In the genomic region with DNA sequence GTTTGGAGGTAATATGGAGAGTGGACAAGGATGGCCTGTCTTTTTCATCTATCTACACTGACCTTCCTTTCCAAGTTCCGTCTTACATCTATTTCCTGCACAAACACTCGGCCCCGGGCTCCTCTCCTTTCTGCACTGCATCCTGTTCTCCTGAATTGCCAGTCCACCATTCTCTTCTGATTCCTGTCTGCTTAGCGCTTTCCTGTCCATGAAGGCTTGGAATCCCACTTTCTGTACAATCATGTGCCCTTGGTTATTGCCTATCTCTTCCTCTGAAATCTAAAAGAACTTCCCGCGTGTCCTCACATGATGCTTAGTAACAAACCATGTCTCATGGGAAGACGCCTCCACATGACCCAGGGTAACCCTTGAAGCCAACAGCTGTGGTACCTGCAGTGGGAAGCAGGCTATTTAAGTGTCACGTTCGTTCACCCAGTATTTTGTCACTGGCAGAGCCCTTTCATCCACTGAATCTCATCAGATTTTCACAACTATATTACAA, we compare ENCODE assay signal across 9 mouse cellular contexts.
A peak's percentile ranks its signal among the peaks of the same experiment; 100 is the strongest.
DNase-seq lines count a peak whose midpoint lies in the region; ATAC-seq lines count a peak whose summit lies in the region.
"Had no signal": no experiment of that assay in that cellular context is flagged by ENCODE, and none has a peak within 500 bp of the region (broad histone marks: within the 10 kb centered on the region; RNA-seq: fewer than 3 reads in every experiment).

No protein-coding gene starts in this region.

- DNase-seq in kidney, adult 18-20 months = no peak
- DNase-seq in embryonic facial prominence, embryonic 14.5 days (ENCODE audit: low spot score) = no peak
- no peak for DNase-seq in urinary bladder, postnatal 4 days (ENCODE audit: low spot score in 2 of 2)

- WGBS in kidney, embryonic 15.5 days = 49% methylated on average over 9 of the region's 9 CpGs
- WGBS in embryonic facial prominence, embryonic 14.5 days = 67% methylated on average over 9 of the region's 9 CpGs
- WGBS in intestine, embryonic 16.5 days = 60% methylated on average over 9 of the region's 9 CpGs
- under 1% methylated on average over 9 of the region's 9 CpGs for WGBS in macrophage (ENCODE audit: missing documents)

- peak overlapping the region; percentile 44 for H3K4me2 ChIP-seq in kidney, embryonic 15.5 days
- no peak overlapping the region for H3K4me2 ChIP-seq in embryonic facial prominence, embryonic 14.5 days (ENCODE audit: low read depth, low read length)
- H3K4me2 ChIP-seq in intestine, embryonic 16.5 days (ENCODE audit: low read depth, low read length) = peak overlapping the region; percentile 7

- H3K4me3 ChIP-seq in kidney, embryonic 15.5 days (replicated peaks) = no peak overlapping the region
- no peak overlapping the region for H3K4me3 ChIP-seq in embryonic facial prominence, embryonic 14.5 days (ENCODE audit: low read depth, low read length)
- H3K4me3 ChIP-seq in intestine, embryonic 16.5 days (ENCODE audit: low read length) = no peak overlapping the region
- peak overlapping the region; percentile 40; the same call in 1 of the 2 replicates for H3K4me3 ChIP-seq in macrophage (ENCODE audit: inconsistent target)
- H3K4me3 ChIP-seq: forebrain, embryonic 10.5 days had no signal

- no peaks in the 10 kb centered on the region for H3K27me3 ChIP-seq in kidney, embryonic 15.5 days
- H3K27me3 ChIP-seq in embryonic facial prominence, embryonic 14.5 days (replicated peaks; ENCODE audit: control insufficient read depth, insufficient read depth, low read length) = no peaks in the 10 kb centered on the region
- H3K27me3 ChIP-seq in intestine, embryonic 16.5 days (replicated peaks; ENCODE audit: control insufficient read depth, insufficient read depth, low read length) = no peaks in the 10 kb centered on the region

- peaks cover 33% of the 10 kb centered on the region for H3K4me1 ChIP-seq in kidney, embryonic 15.5 days
- H3K4me1 ChIP-seq in embryonic facial prominence, embryonic 14.5 days (ENCODE audit: control insufficient read depth, insufficient read depth, low read length) = 0 out of 2 replicates have a peak, but pooled peaks cover 5% of the 10 kb centered on the region
- peaks cover 17% of the 10 kb centered on the region for H3K4me1 ChIP-seq in intestine, embryonic 16.5 days (ENCODE audit: control insufficient read depth, insufficient read depth, low read length)
- H3K4me1 ChIP-seq: forebrain, embryonic 10.5 days had no signal

- no peaks in the 10 kb centered on the region for H3K36me3 ChIP-seq in kidney, embryonic 15.5 days
- no peaks in the 10 kb centered on the region for H3K36me3 ChIP-seq in embryonic facial prominence, embryonic 14.5 days (ENCODE audit: control insufficient read depth, insufficient read depth, low read length)
- no peaks in the 10 kb centered on the region for H3K36me3 ChIP-seq in intestine, embryonic 16.5 days (ENCODE audit: control insufficient read depth, insufficient read depth, low read length)
- no peaks in the 10 kb centered on the region for H3K36me3 ChIP-seq in macrophage (ENCODE audit: inconsistent target)
- H3K36me3 ChIP-seq: forebrain, embryonic 10.5 days had no signal

- no peaks in the 10 kb centered on the region for H3K79me2 ChIP-seq in macrophage (ENCODE audit: inconsistent target)

- ATAC-seq in kidney, embryonic 15.5 days (replicated peaks; ENCODE audit: low FRiP score) = peak; percentile 43
- ATAC-seq in embryonic facial prominence, embryonic 14.5 days (ENCODE audit: low read depth) = no peak
- peak; percentile 17 for ATAC-seq in intestine, embryonic 16.5 days
- no peak for ATAC-seq in monocyte, adult 5-6 weeks (replicated peaks; ENCODE audit: insufficient number of reproducible peaks, low FRiP score, low TSS enrichment, poor library complexity, severe bottlenecking)
- ATAC-seq: activated CD4-positive, CD25-positive, alpha-beta regulatory T cell, adult 4 months had no signal

- H3K27ac ChIP-seq in kidney, embryonic 15.5 days = peak overlapping the region; percentile 90
- 0 out of 2 replicates have a peak overlapping the region, but pooled peaks have one; percentile 5 for H3K27ac ChIP-seq in embryonic facial prominence, embryonic 14.5 days (replicated peaks; ENCODE audit: low read depth, low read length)
- H3K27ac ChIP-seq in intestine, embryonic 16.5 days (ENCODE audit: low read length) = peak overlapping the region; percentile 86
- H3K27ac ChIP-seq in macrophage = peak overlapping the region; percentile 95
- H3K27ac ChIP-seq: forebrain, embryonic 10.5 days had no signal

- no peak overlapping the region for H3K9ac ChIP-seq in kidney, embryonic 15.5 days
- no peak overlapping the region for H3K9ac ChIP-seq in embryonic facial prominence, embryonic 14.5 days (ENCODE audit: low read depth, low read length)
- H3K9ac ChIP-seq in intestine, embryonic 16.5 days (ENCODE audit: low read depth, low read length) = no peak overlapping the region

- no peaks in the 10 kb centered on the region for H3K9me3 ChIP-seq in kidney, embryonic 15.5 days (replicated peaks)
- no peaks in the 10 kb centered on the region for H3K9me3 ChIP-seq in embryonic facial prominence, embryonic 14.5 days (ENCODE audit: control insufficient read depth, low read length)
- H3K9me3 ChIP-seq in intestine, embryonic 16.5 days (ENCODE audit: control insufficient read depth, low read length) = no peaks in the 10 kb centered on the region
- H3K9me3 ChIP-seq: forebrain, embryonic 10.5 days had no signal

Comparison
In these comparisons a context has a peak if more than half of its experiments do, and no peak if none do; other contexts are left out.
1. ATAC-seq: peak in kidney, embryonic 15.5 days (single experiment) and intestine, embryonic 16.5 days (single experiment); none in embryonic facial prominence, embryonic 14.5 days (single experiment) and monocyte, adult 5-6 weeks (single experiment).
2. H3K27ac ChIP-seq: peak in every context shown above with its lines; median percentile 95 in macrophage; 90 in kidney, embryonic 15.5 days; 86 in intestine, embryonic 16.5 days; 5 in embryonic facial prominence, embryonic 14.5 days.